Mouse (Mus musculus): ENCODE results near the gene Itsn1.

The Itsn1 gene

GRCm38 (mm10) chr16:91850175-91850574 lies 121.1 kb downstream of the Itsn1 start:
- no peak for DNase-seq

GRCm38 (mm10) chr16:91851456-91852231 lies 122.6 kb downstream of the Itsn1 start:
- DNase-seq = no peak

GRCm38 (mm10) chr16:91852753-91853152 lies 123.7 kb downstream of the Itsn1 start:
- DNase-seq = no peak

GRCm38 (mm10) chr16:91853223-91853622 lies 124.1 kb downstream of the Itsn1 start:
- DNase-seq = no peak

GRCm38 (mm10) chr16:91858695-91859094 lies 129.6 kb downstream of the Itsn1 start:
- DNase-seq = no peak

- DNase-seq = no peak
Measured at GRCm38 (mm10) chr16:91859203-91859602, 130.1 kb downstream of the Itsn1 start.

- no peak for DNase-seq
Measured at GRCm38 (mm10) chr16:91859958-91860357, 130.9 kb downstream of the Itsn1 start.

GRCm38 (mm10) chr16:91860471-91861125 lies 131.5 kb downstream of the Itsn1 start:
- no peak for DNase-seq

GRCm38 (mm10) chr16:91861784-91862371 lies 132.8 kb downstream of the Itsn1 start:
- DNase-seq = peak; percentile 79

- DNase-seq = peak; percentile 69
Measured at GRCm38 (mm10) chr16:91862836-91863235, 133.8 kb downstream of the Itsn1 start.

GRCm38 (mm10) chr16:91864646-91865332 lies 135.7 kb downstream of the Itsn1 start:
- DNase-seq = no peak

GRCm38 (mm10) chr16:91865570-91866257 lies 136.6 kb downstream of the Itsn1 start:
- DNase-seq = peak; percentile 67

GRCm38 (mm10) chr16:91866258-91866634 lies 137.2 kb downstream of the Itsn1 start:
- DNase-seq = no peak

GRCm38 (mm10) chr16:91867672-91868071 lies 138.6 kb downstream of the Itsn1 start:
- no peak for DNase-seq

- DNase-seq = peak; percentile 69
Measured at GRCm38 (mm10) chr16:91868943-91869911, 140.1 kb downstream of the Itsn1 start.

- no peak for DNase-seq
Measured at GRCm38 (mm10) chr16:91870158-91870582, 141.1 kb downstream of the Itsn1 start.

- no peak for DNase-seq
Measured at GRCm38 (mm10) chr16:91871188-91871587, 142.1 kb downstream of the Itsn1 start.

GRCm38 (mm10) chr16:91873695-91874094 lies 144.6 kb downstream of the Itsn1 start:
- no peak for DNase-seq

- no peak for DNase-seq
Measured at GRCm38 (mm10) chr16:91875567-91876344, 146.7 kb downstream of the Itsn1 start.

GRCm38 (mm10) chr16:91876457-91876856 lies 147.4 kb downstream of the Itsn1 start:
- DNase-seq = no peak

GRCm38 (mm10) chr16:91879101-91879500 lies 150.0 kb downstream of the Itsn1 start:
- no peak for DNase-seq
